Mouse (Mus musculus) forebrain, embryonic 12.5 days (tissue): ENCODE measurements at regions not wholly inside any gene's neighbourhood (a gene's known extent, or its start where the extent isn't known, plus 50 kb on each side); places are given as distances from the start of the nearest gene placed in this dataset.

Source experiments
- ATAC-seq: fragments of 200-750 bp; cut with Nextera tagmentation; 2 replicates; pipeline ENCODE4 v1.8.0; 2017; ENCODE audit warnings: moderate TSS enrichment; ENCODE audit not compliant: low FRiP score
- H3K27ac ChIP-seq: fragments of 300-500 bp; sonication (generic); 2 replicates; pipeline ENCODE4 v1.5.1; 2016; ENCODE audit warnings: mild to moderate bottlenecking
- H3K27me3 ChIP-seq: fragments of 300-500 bp; sonication (generic); 2 replicates; pipeline ENCODE4 v1.6.1; 2016; ENCODE audit warnings: mild to moderate bottlenecking
- H3K36me3 ChIP-seq: fragments of 300-500 bp; sonication (generic); replicated peaks from 2 replicates; pipeline ENCODE4 v1.6.1; 2016; ENCODE audit warnings: mild to moderate bottlenecking
- H3K4me1 ChIP-seq: fragments of 300-500 bp; sonication (generic); 2 replicates; pipeline ENCODE4 v1.6.1; 2016
- H3K4me2 ChIP-seq: fragments of 300-500 bp; sonication (generic); 2 replicates; pipeline ENCODE4 v1.6.1; 2016; ENCODE audit warnings: mild to moderate bottlenecking, moderate library complexity
- H3K4me3 ChIP-seq: fragments of 300-500 bp; sonication (generic); replicated peaks from 2 replicates; pipeline ENCODE4 v1.5.1; 2016; ENCODE audit warnings: mild to moderate bottlenecking
- H3K9ac ChIP-seq: fragments of 300-500 bp; sonication (generic); 2 replicates; pipeline ENCODE4 v1.6.1; 2016; ENCODE audit warnings: mild to moderate bottlenecking
- H3K9me3 ChIP-seq: fragments of 300-500 bp; sonication (generic); 2 replicates; pipeline ENCODE4 v1.6.1; 2016
- WGBS: fragments of 180-500 bp; shearing (Covaris S2); methylation state at CpG from one replicate; pipeline ENCODE4 v1.1.7; 2016; 5-methylcytosine and 5-hydroxymethylcytosine counted together

DNA sequence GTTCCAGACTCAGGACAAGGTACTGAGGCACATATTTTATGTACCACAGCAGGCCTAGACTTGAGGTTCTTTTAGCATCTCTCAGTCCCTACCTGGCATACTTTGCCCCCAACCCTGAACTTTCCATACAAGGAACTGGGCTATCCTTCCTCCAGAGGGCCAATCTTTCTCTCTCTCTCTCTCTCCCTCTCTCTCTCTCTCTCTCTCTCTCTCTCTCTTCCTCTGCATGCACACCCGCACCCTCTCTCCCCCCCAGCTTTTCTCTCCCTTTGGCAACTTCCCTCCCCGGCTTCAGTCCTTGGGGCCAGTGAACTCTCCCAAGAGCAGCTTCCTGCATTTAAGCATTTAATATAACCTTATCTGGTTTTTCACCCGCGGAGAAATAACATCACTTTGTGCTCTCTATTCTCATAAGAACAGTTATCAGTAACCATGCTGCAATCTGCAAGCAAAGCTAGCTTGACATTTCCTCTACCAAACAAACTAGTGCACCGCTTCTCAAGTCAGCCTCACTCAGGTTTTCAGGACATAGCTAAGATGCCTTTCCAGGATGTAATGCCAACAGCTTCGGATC is 53.3 kb upstream of the Eif4g2 start:
- WGBS: 88% methylated on average over 6 of the region's 6 CpGs
- no peaks in the 10 kb centered on the region for H3K9me3 ChIP-seq
- ATAC-seq: no peak

DNA sequence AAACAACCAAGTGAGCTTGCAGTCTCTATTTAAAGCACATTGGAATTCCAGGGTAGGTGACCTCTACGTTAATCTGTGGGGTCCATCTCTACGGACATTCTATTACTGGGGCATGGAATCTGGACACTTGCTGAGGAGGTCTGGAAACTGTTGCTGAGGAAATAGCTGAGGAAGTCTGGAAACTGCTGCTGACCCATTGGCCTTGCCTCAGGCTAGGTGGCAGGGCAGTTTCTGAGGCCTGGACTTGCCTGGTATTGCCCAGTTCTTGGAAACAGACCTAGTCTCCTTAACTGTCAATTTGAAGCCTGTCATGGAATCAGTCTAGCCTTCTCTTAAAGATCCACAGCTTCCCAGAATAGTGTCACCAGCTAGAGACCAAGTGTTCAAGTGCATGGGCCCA is 51.7 kb upstream of the Eif4g2 start:
- Histone ChIP-seq H3K27ac (no peak overlapping the region), H3K36me3 (no peaks in the 10 kb centered on the region), H3K9ac (no peak overlapping the region), H3K9me3 (no peaks in the 10 kb centered on the region), H3K4me1 (no peaks in the 10 kb centered on the region), H3K4me2 (no peak overlapping the region), H3K4me3 (no peak overlapping the region), H3K27me3 (no peaks in the 10 kb centered on the region)
- ATAC-seq: no peak
- WGBS: 91% methylated on average over 2 of the region's 2 CpGs

More for the DNA sequence above, 53.3 kb upstream of the Eif4g2 start:
- H3K4me1 ChIP-seq: no peaks in the 10 kb centered on the region
- no peaks in the 10 kb centered on the region for H3K36me3 ChIP-seq
- no peak overlapping the region for H3K4me2 ChIP-seq
- H3K27me3 ChIP-seq: no peaks in the 10 kb centered on the region
- no peak overlapping the region for H3K27ac ChIP-seq
- no peak overlapping the region for H3K4me3 ChIP-seq
- no peak overlapping the region for H3K9ac ChIP-seq
